ENCODE assay signal across 18 mouse cellular contexts in genomic region chr2:153170490-153171224, GRCm38 (mm10). TPM values are rescaled to one million over a fixed set of nuclear protein-coding genes. Genes with fewer than 3 reads are reported as not detected.
DNase-seq lines count a peak whose midpoint lies in the region; ATAC-seq and TF ChIP-seq lines count a peak whose summit lies in the region.
"Had no signal": no experiment of that assay in that cellular context is flagged by ENCODE, and none has a peak within 500 bp of the region (broad histone marks: within the 10 kb centered on the region; RNA-seq: fewer than 3 reads in every experiment).

No protein-coding gene starts in this region.

- TF ChIP-seq POLR2A in ES-Bruce4 (IDR thresholded peaks at IDR 0.05; ENCODE audit: insufficient read depth, low read length), result no peak

- WGBS in intestine, postnatal 0 days, result 80% methylated on average over 9 of the region's 9 CpGs
- WGBS in intestine, embryonic 15.5 days, result 85% methylated on average over 9 of the region's 9 CpGs

- no peaks in the 10 kb centered on the region for H3K9me3 ChIP-seq in intestine, postnatal 0 days (ENCODE audit: control insufficient read depth)
- H3K9me3 ChIP-seq in intestine, embryonic 15.5 days, result no peaks in the 10 kb centered on the region
- no peaks in the 10 kb centered on the region for H3K9me3 ChIP-seq in ES-Bruce4 (replicated peaks; ENCODE audit: control insufficient read depth, insufficient read depth, low read length, poor library complexity, severe bottlenecking)
- H3K9me3 ChIP-seq: embryonic facial prominence, embryonic 12.5 days; midbrain, embryonic 10.5 days had no signal

- ATAC-seq in intestine, postnatal 0 days, result peak; percentile 23; the same call in 1 of the 2 replicates
- ATAC-seq in intestine, embryonic 15.5 days, result no peak
- ATAC-seq in hematopoietic stem cell, adult 5-6 weeks (replicated peaks in 1 of 2; ENCODE audit: insufficient read depth in 1 of 2, low FRiP score in 2 of 2, low TSS enrichment in 1 of 2, low read depth in 1 of 2, poor library complexity in 2 of 2, severe bottlenecking in 2 of 2), result peak; percentile 47 to 60; a peak in 3 of 4 replicates
- ATAC-seq in megakaryocyte progenitor cell, adult 5-6 weeks (replicated peaks; ENCODE audit: poor library complexity), result peak; percentile 81
- ATAC-seq: forebrain, postnatal 0 days had no signal

- no peaks in the 10 kb centered on the region for H3K27me3 ChIP-seq in intestine, postnatal 0 days (replicated peaks; ENCODE audit: control insufficient read depth, insufficient read depth, low read length)
- no peaks in the 10 kb centered on the region for H3K27me3 ChIP-seq in intestine, embryonic 15.5 days (replicated peaks)
- no peaks in the 10 kb centered on the region for H3K27me3 ChIP-seq in ES-Bruce4 (ENCODE audit: control insufficient read depth, insufficient read depth, low read length, poor library complexity, severe bottlenecking)
- H3K27me3 ChIP-seq: embryonic facial prominence, embryonic 12.5 days had no signal

- TF ChIP-seq CTCF in intestine, postnatal 0 days (IDR thresholded peaks at IDR 0.05; ENCODE audit: low read depth), result no peak
- no peak for TF ChIP-seq CTCF in ES-Bruce4 (IDR thresholded peaks at IDR 0.05; ENCODE audit: low read depth, low read length)

- no peak overlapping the region for H3K4me3 ChIP-seq in intestine, postnatal 0 days (ENCODE audit: low read depth, low read length)
- no peak overlapping the region for H3K4me3 ChIP-seq in intestine, embryonic 15.5 days (replicated peaks)
- H3K4me3 ChIP-seq in ES-Bruce4 (ENCODE audit: low read depth, low read length), result no peak overlapping the region
- H3K4me3 ChIP-seq: embryonic facial prominence, embryonic 12.5 days; layer of hippocampus, adult 2 months; midbrain, embryonic 10.5 days had no signal

- H3K36me3 ChIP-seq in intestine, postnatal 0 days (ENCODE audit: control insufficient read depth, insufficient read depth), result no peaks in the 10 kb centered on the region
- H3K36me3 ChIP-seq in intestine, embryonic 15.5 days, result no peaks in the 10 kb centered on the region
- no peaks in the 10 kb centered on the region for H3K36me3 ChIP-seq in ES-Bruce4 (ENCODE audit: control insufficient read depth, insufficient read depth, low read length, poor library complexity, severe bottlenecking)
- H3K36me3 ChIP-seq: embryonic facial prominence, embryonic 12.5 days had no signal

- H3K4me2 ChIP-seq in intestine, postnatal 0 days (replicated peaks; ENCODE audit: low read depth), result no peak overlapping the region
- H3K4me2 ChIP-seq in intestine, embryonic 15.5 days (replicated peaks), result no peak overlapping the region
- H3K4me2 ChIP-seq: embryonic facial prominence, embryonic 12.5 days; hindbrain, embryonic 14.5 days; lung, embryonic 14.5 days had no signal

- peak; percentile 71 for TF ChIP-seq EP300 in ES-Bruce4 (IDR thresholded peaks at IDR 0.05; ENCODE audit: insufficient read depth, low read depth, low read length)

- peaks cover 6% of the 10 kb centered on the region for H3K4me1 ChIP-seq in intestine, postnatal 0 days (replicated peaks; ENCODE audit: control insufficient read depth, insufficient read depth, low read length)
- peaks cover 2% of the 10 kb centered on the region; the same call in 1 of the 2 replicates for H3K4me1 ChIP-seq in intestine, embryonic 15.5 days (replicated peaks)
- peaks cover 6% of the 10 kb centered on the region for H3K4me1 ChIP-seq in ES-Bruce4 (ENCODE audit: control insufficient read depth, insufficient read depth, low read length)

- H3K9ac ChIP-seq in intestine, postnatal 0 days (ENCODE audit: low read depth, low read length), result no peak overlapping the region
- no peak overlapping the region for H3K9ac ChIP-seq in intestine, embryonic 15.5 days
- no peak overlapping the region for H3K9ac ChIP-seq in ES-Bruce4 (ENCODE audit: low read depth, poor library complexity, severe bottlenecking)
- H3K9ac ChIP-seq: embryonic facial prominence, embryonic 12.5 days; forebrain, postnatal 0 days; hindbrain, embryonic 14.5 days; lung, embryonic 14.5 days had no signal

- no peak overlapping the region for H3K27ac ChIP-seq in intestine, postnatal 0 days (ENCODE audit: low read depth, low read length)
- no peak overlapping the region for H3K27ac ChIP-seq in intestine, embryonic 15.5 days
- peak overlapping the region; percentile 61; the same call in 1 of the 2 replicates for H3K27ac ChIP-seq in ES-Bruce4 (ENCODE audit: insufficient read depth, low read length)
- H3K27ac ChIP-seq: embryonic facial prominence, embryonic 12.5 days; hindbrain, embryonic 14.5 days; layer of hippocampus, adult 2 months; midbrain, embryonic 10.5 days had no signal

- no peak for DNase-seq in cerebellum, postnatal 36 days
- no peak for DNase-seq in cerebellum, postnatal 14 days
- no peak for DNase-seq in cerebellum, postnatal 25 days
- DNase-seq: cerebellum, postnatal 10 days; forebrain, postnatal 0 days; kidney, adult 11 months; kidney, postnatal 10 days; lung, embryonic 14.5 days; right cerebral cortex, postnatal 4 days had no signal

RNA-seq across cellular contexts. Expression of gene Tm9sf4, which starts 9.6 kb away (rescaled TPM):
- 64.7 and 68.3 TPM in 2 replicates for polyA plus RNA-seq in intestine, postnatal 0 days (2015; fragmentation: Nextera tagmentation; extraction: Ambion mirVana)
- polyA plus RNA-seq in intestine, embryonic 15.5 days (2015; fragmentation: Nextera tagmentation; extraction: Ambion mirVana), result 82.5 and 84.9 TPM in 2 replicates
- polyA plus RNA-seq in ES-Bruce4 (2011; ENCODE audit: insufficient read depth, insufficient read length, low read depth, missing spikeins), result 83.2 and 98.0 TPM in 2 replicates
- 62.0 and 83.4 TPM in 2 replicates for total RNA-seq in hematopoietic stem cell, adult 5-6 weeks (2017)
- 59.2 and 60.4 TPM in 2 replicates for total RNA-seq in megakaryocyte progenitor cell, adult 5-6 weeks (2015)
- total RNA-seq in megakaryocyte progenitor cell, adult 5-6 weeks (2017), result 65.8 and 89.2 TPM in 2 replicates

RNA-seq across cellular contexts. Expression of gene Tspyl3, which starts 54.6 kb away (rescaled TPM):
- 3.5 and 3.6 TPM in 2 replicates for polyA plus RNA-seq in intestine, postnatal 0 days (2015; fragmentation: Nextera tagmentation; extraction: Ambion mirVana)
- polyA plus RNA-seq in intestine, embryonic 15.5 days (2015; fragmentation: Nextera tagmentation; extraction: Ambion mirVana), result 10.3 and 11.4 TPM in 2 replicates
- 3.5 and 3.9 TPM in 2 replicates for polyA plus RNA-seq in ES-Bruce4 (2011; ENCODE audit: insufficient read depth, insufficient read length, low read depth, missing spikeins)
- total RNA-seq in hematopoietic stem cell, adult 5-6 weeks (2017), result 18.2 and 19.4 TPM in 2 replicates
- 8.0 and 10.8 TPM in 2 replicates for total RNA-seq in megakaryocyte progenitor cell, adult 5-6 weeks (2015)
- total RNA-seq in megakaryocyte progenitor cell, adult 5-6 weeks (2017), result 7.0 and 8.9 TPM in 2 replicates
